Mouse (Mus musculus): ENCODE measurements around the gene Lpp. TPM values are rescaled to one million over a fixed set of nuclear protein-coding genes. Genes with fewer than 3 reads are reported as not detected.
A peak's percentile ranks its signal among the peaks of the same experiment; 100 is the strongest.

The Lpp gene
- polyA plus RNA-seq, 1 experiment from 2014 or later: 9.6 TPM

DNA sequence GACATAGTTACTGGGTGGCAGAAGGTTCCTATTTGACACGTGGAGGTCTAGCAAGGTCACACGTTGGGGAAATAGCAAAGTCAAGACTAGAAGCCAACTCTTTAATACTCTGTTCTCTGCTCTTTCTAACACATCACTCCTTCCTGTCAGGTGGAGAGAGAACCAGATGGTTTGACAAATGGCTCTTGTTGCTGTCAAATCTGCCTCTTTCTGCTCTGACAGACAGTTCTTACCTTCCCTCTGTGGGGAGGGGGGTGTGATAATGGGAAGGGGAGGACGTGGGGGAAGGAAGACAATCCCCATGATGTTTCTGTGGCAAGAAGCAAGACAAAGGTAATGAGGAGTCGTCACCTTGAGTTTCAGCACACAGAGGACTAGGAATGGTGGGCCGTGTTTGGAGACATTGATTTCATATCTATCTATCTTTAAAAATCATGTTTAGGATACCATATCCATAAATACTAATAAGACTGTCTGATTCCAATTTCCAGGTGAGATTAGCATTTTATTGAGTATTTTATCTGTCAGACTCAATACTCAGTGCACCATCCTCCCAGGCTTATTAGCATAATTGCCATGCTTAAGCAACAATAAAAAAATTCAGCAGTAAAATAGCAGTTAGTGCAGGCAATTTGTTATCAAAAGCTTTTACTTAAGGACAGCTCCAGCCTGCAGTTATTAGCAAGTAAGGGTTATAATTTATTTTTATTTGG lies 115.9 kb downstream of the Lpp start:
- H3K9me3 ChIP-seq (ENCODE audit: control insufficient read depth, low read length): no peaks in the 10 kb centered on the region
- no peak overlapping the region for H3K4me3 ChIP-seq (replicated peaks; ENCODE audit: low read depth, low read length)
- no peak for DNase-seq
- H3K4me1 ChIP-seq (ENCODE audit: control insufficient read depth, insufficient read depth, low read length): 0 out of 2 replicates have a peak, but pooled peaks cover 5% of the 10 kb centered on the region
- H3K27ac ChIP-seq (replicated peaks; ENCODE audit: low read depth, low read length): 0 out of 2 replicates have a peak overlapping the region, but pooled peaks have one; percentile 26
- no peak overlapping the region for H3K9ac ChIP-seq (replicated peaks; ENCODE audit: low read length)
- no peak for ATAC-seq (ENCODE audit: low FRiP score, low TSS enrichment)
- no peaks in the 10 kb centered on the region for H3K36me3 ChIP-seq (ENCODE audit: control insufficient read depth, insufficient read depth, low read length)
- 70% methylated on average over 5 of the region's 5 CpGs for WGBS
- H3K4me2 ChIP-seq (ENCODE audit: low read length): no peak overlapping the region
- H3K27me3 ChIP-seq (ENCODE audit: control insufficient read depth, insufficient read depth, low read length): no peaks in the 10 kb centered on the region

- Histone ChIP-seq H3K27ac (replicated peaks; ENCODE audit: low read depth, low read length) (no peak overlapping the region), H3K9me3 (ENCODE audit: control insufficient read depth, low read length) (no peaks in the 10 kb centered on the region), H3K4me3 (replicated peaks; ENCODE audit: low read depth, low read length) (no peak overlapping the region), H3K27me3 (ENCODE audit: control insufficient read depth, insufficient read depth, low read length) (no peaks in the 10 kb centered on the region), H3K36me3 (ENCODE audit: control insufficient read depth, insufficient read depth, low read length) (no peaks in the 10 kb centered on the region), H3K9ac (replicated peaks; ENCODE audit: low read length) (no peak overlapping the region), H3K4me1 (ENCODE audit: control insufficient read depth, insufficient read depth, low read length) (0 out of 2 replicates have a peak, but pooled peaks cover 5% of the 10 kb centered on the region), H3K4me2 (ENCODE audit: low read length) (no peak overlapping the region)
- ATAC-seq (ENCODE audit: low FRiP score, low TSS enrichment) (no peak), DNase-seq (no peak)
- 54% methylated on average over 1 of the region's 1 CpGs for WGBS
Observed at GRCm38 (mm10) chr16:24509813-24510166, 116.5 kb downstream of the Lpp start.

GRCm38 (mm10) chr16:24513228-24513627 lies 119.9 kb downstream of the Lpp start:
- Histone ChIP-seq H3K9ac (replicated peaks; ENCODE audit: low read length) (no peak overlapping the region), H3K27me3 (ENCODE audit: control insufficient read depth, insufficient read depth, low read length) (no peaks in the 10 kb centered on the region), H3K4me3 (replicated peaks; ENCODE audit: low read depth, low read length) (no peak overlapping the region), H3K9me3 (ENCODE audit: control insufficient read depth, low read length) (no peaks in the 10 kb centered on the region), H3K4me2 (ENCODE audit: low read length) (no peak overlapping the region), H3K4me1 (ENCODE audit: control insufficient read depth, insufficient read depth, low read length) (0 out of 2 replicates have a peak, but pooled peaks cover 5% of the 10 kb centered on the region), H3K36me3 (ENCODE audit: control insufficient read depth, insufficient read depth, low read length) (no peaks in the 10 kb centered on the region), H3K27ac (replicated peaks; ENCODE audit: low read depth, low read length) (no peak overlapping the region)
- WGBS: 93% methylated on average over 4 of the region's 4 CpGs
- DNase-seq (no peak), ATAC-seq (ENCODE audit: low FRiP score, low TSS enrichment) (no peak)

DNA sequence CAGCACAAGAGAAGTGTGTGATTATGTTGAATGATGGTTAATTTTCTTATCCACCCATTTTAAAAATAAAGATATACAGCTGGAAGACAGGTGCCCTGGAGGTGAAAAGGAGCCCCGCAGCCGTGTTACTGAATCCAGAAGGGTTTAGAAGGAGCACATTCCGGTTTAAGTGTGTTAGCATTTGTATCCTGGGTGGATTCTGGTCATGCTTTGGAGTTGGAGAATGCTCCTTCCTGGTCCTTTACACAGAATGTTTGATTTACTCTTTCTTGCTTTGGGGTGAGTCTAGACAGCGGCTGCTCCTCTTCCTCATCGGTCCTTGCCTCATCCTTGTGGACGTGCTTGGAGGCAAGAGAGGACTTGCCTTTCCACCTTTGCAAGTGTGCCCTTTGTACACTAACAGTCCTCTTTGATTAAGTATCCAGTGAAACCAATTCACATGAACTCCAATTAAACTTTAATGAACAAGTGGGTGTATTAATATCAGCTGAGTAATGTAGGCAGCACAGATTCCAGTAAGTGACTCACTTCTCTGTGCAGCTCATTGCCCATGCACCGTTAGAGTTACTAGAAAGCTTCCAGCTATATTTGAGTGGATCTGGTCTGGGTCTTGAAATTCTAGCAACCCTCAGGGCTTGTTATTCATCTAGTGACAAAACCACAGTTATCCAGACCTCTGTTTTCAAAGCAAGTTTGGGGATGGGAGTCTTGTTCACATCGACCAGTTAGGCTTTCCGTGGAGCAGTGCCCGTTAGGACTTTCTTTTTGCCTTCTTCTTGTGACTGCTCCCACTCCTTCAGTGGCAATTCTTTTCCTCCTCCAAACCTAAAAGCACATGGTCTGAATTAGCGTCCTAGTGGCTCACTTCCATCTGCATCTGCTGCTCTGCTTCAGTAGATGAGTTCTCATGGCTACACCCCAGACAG lies 121.8 kb downstream of the Lpp start:
- H3K36me3 ChIP-seq (ENCODE audit: control insufficient read depth, insufficient read depth, low read length): no peaks in the 10 kb centered on the region
- no peaks in the 10 kb centered on the region for H3K4me1 ChIP-seq (ENCODE audit: control insufficient read depth, insufficient read depth, low read length)
- no peaks in the 10 kb centered on the region for H3K27me3 ChIP-seq (ENCODE audit: control insufficient read depth, insufficient read depth, low read length)
- no peak overlapping the region for H3K27ac ChIP-seq (replicated peaks; ENCODE audit: low read depth, low read length)
- H3K9ac ChIP-seq (replicated peaks; ENCODE audit: low read length): no peak overlapping the region
- no peak overlapping the region for H3K4me2 ChIP-seq (ENCODE audit: low read length)
- H3K4me3 ChIP-seq (replicated peaks; ENCODE audit: low read depth, low read length): no peak overlapping the region
- no peaks in the 10 kb centered on the region for H3K9me3 ChIP-seq (ENCODE audit: control insufficient read depth, low read length)
- WGBS: 95% methylated on average over 11 of the region's 11 CpGs
- DNase-seq: no peak
- ATAC-seq (ENCODE audit: low FRiP score, low TSS enrichment): no peak

- 87% methylated on average over 3 of the region's 3 CpGs for WGBS
- no peaks in the 10 kb centered on the region for H3K9me3 ChIP-seq (ENCODE audit: control insufficient read depth, low read length)
- no peaks in the 10 kb centered on the region for H3K4me1 ChIP-seq (ENCODE audit: control insufficient read depth, insufficient read depth, low read length)
- no peaks in the 10 kb centered on the region for H3K27me3 ChIP-seq (ENCODE audit: control insufficient read depth, insufficient read depth, low read length)
- H3K4me3 ChIP-seq (replicated peaks; ENCODE audit: low read depth, low read length): no peak overlapping the region
- no peak for ATAC-seq (ENCODE audit: low FRiP score, low TSS enrichment)
- H3K9ac ChIP-seq (replicated peaks; ENCODE audit: low read length): no peak overlapping the region
- no peak for DNase-seq
- H3K36me3 ChIP-seq (ENCODE audit: control insufficient read depth, insufficient read depth, low read length): no peaks in the 10 kb centered on the region
- H3K4me2 ChIP-seq (ENCODE audit: low read length): no peak overlapping the region
- no peak overlapping the region for H3K27ac ChIP-seq (replicated peaks; ENCODE audit: low read depth, low read length)
Observed at GRCm38 (mm10) chr16:24516993-24517392, 123.7 kb downstream of the Lpp start.

GRCm38 (mm10) chr16:24517501-24518042 lies 124.3 kb downstream of the Lpp start:
- Histone ChIP-seq H3K9me3 (ENCODE audit: control insufficient read depth, low read length) (no peaks in the 10 kb centered on the region), H3K27ac (replicated peaks; ENCODE audit: low read depth, low read length) (no peak overlapping the region), H3K9ac (replicated peaks; ENCODE audit: low read length) (no peak overlapping the region), H3K4me1 (ENCODE audit: control insufficient read depth, insufficient read depth, low read length) (no peaks in the 10 kb centered on the region), H3K4me2 (ENCODE audit: low read length) (no peak overlapping the region), H3K4me3 (replicated peaks; ENCODE audit: low read depth, low read length) (no peak overlapping the region), H3K36me3 (ENCODE audit: control insufficient read depth, insufficient read depth, low read length) (no peaks in the 10 kb centered on the region), H3K27me3 (ENCODE audit: control insufficient read depth, insufficient read depth, low read length) (no peaks in the 10 kb centered on the region)
- no peak for DNase-seq
- ATAC-seq (ENCODE audit: low FRiP score, low TSS enrichment): no peak
- 72% methylated on average over 9 of the region's 9 CpGs for WGBS

GRCm38 (mm10) chr16:24518785-24519184 lies 125.5 kb downstream of the Lpp start:
- H3K4me2 ChIP-seq (ENCODE audit: low read length): no peak overlapping the region
- no peak overlapping the region for H3K27ac ChIP-seq (replicated peaks; ENCODE audit: low read depth, low read length)
- H3K4me3 ChIP-seq (replicated peaks; ENCODE audit: low read depth, low read length): no peak overlapping the region
- 85% methylated on average over 7 of the region's 7 CpGs for WGBS
- H3K4me1 ChIP-seq (ENCODE audit: control insufficient read depth, insufficient read depth, low read length): no peaks in the 10 kb centered on the region
- DNase-seq: no peak
- H3K9ac ChIP-seq (replicated peaks; ENCODE audit: low read length): no peak overlapping the region
- H3K9me3 ChIP-seq (ENCODE audit: control insufficient read depth, low read length): no peaks in the 10 kb centered on the region
- no peak for ATAC-seq (ENCODE audit: low FRiP score, low TSS enrichment)
- no peaks in the 10 kb centered on the region for H3K27me3 ChIP-seq (ENCODE audit: control insufficient read depth, insufficient read depth, low read length)
- no peaks in the 10 kb centered on the region for H3K36me3 ChIP-seq (ENCODE audit: control insufficient read depth, insufficient read depth, low read length)

DNA sequence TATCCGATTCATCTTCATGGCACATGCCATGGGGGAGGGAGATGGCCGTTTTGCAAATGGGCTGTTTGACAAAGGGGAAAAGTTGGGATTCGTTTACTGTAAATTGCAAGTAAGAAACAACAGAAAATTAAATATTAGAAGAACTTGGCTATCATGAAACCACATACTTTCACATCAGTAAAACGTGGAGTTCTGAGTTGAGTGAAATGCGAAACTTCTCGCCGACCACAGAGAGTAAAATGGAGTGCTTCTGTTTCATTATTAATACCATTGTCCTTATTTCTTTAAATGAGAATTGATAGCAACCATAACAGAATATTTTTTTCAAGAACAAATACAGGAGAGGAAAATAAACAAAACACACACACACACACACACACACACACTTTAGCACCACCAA lies 133.9 kb downstream of the Lpp start:
- Histone ChIP-seq H3K27me3 (ENCODE audit: control insufficient read depth, insufficient read depth, low read length) (no peaks in the 10 kb centered on the region), H3K27ac (replicated peaks; ENCODE audit: low read depth, low read length) (no peak overlapping the region), H3K36me3 (ENCODE audit: control insufficient read depth, insufficient read depth, low read length) (no peaks in the 10 kb centered on the region), H3K4me1 (ENCODE audit: control insufficient read depth, insufficient read depth, low read length) (no peaks in the 10 kb centered on the region), H3K4me3 (replicated peaks; ENCODE audit: low read depth, low read length) (no peak overlapping the region), H3K4me2 (ENCODE audit: low read length) (no peak overlapping the region), H3K9me3 (ENCODE audit: control insufficient read depth, low read length) (no peaks in the 10 kb centered on the region), H3K9ac (replicated peaks; ENCODE audit: low read length) (no peak overlapping the region)
- no peak for ATAC-seq (ENCODE audit: low FRiP score, low TSS enrichment)
- DNase-seq: no peak
- 95% methylated on average over 7 of the region's 7 CpGs for WGBS
